Mouse (Mus musculus) hindbrain, embryonic 10.5 days (tissue): ENCODE measurements around the gene Nova2. TPM values are rescaled to one million over a fixed set of nuclear protein-coding genes. Genes with fewer than 3 reads are reported as not detected.

ENCODE experiments used
- DNase-seq: peaks from one replicate; pipeline ENCODE4 v3.0.0-alpha.2; 2017; ENCODE audit warnings: low spot score
- H3K27ac ChIP-seq: fragments of 300-500 bp; sonication (generic); 2 replicates; pipeline ENCODE4 v1.5.1; 2016; ENCODE audit warnings: mild to moderate bottlenecking, moderate library complexity
- H3K27me3 ChIP-seq: fragments of 300-500 bp; sonication (generic); 2 replicates; pipeline ENCODE4 v1.6.1; 2016; ENCODE audit warnings: mild to moderate bottlenecking; ENCODE audit not compliant: poor library complexity, insufficient read depth, severe bottlenecking
- H3K36me3 ChIP-seq: fragments of 300-500 bp; sonication (generic); 2 replicates; pipeline ENCODE4 v1.6.1; 2016; ENCODE audit warnings: mild to moderate bottlenecking, moderate library complexity
- H3K4me1 ChIP-seq: fragments of 300-500 bp; sonication (generic); replicated peaks from 2 replicates; pipeline ENCODE4 v1.6.1; 2016; ENCODE audit warnings: mild to moderate bottlenecking
- H3K4me3 ChIP-seq: fragments of 300-500 bp; sonication (generic); 2 replicates; pipeline ENCODE4 v1.5.1; 2016; ENCODE audit warnings: mild to moderate bottlenecking, moderate library complexity
- H3K9me3 ChIP-seq: fragments of 300-500 bp; sonication (generic); 2 replicates; pipeline ENCODE4 v1.6.1; 2016; ENCODE audit warnings: mild to moderate bottlenecking, moderate library complexity
- WGBS: fragments of 180-500 bp; shearing (Covaris S2); methylation state at CpG from one replicate; pipeline ENCODE4 v1.1.7; 2016; 5-methylcytosine and 5-hydroxymethylcytosine counted together
- polyA plus RNA-seq: library from polyadenylated mRNA; unstranded; fragments of >200 nt; fragmentation: Nextera tagmentation; extraction: Ambion mirVana; gene quantifications from 2 replicates; pipeline ENCODE4 v1.2.1, GENCODE M21; 2016

The Nova2 gene
- polyA plus RNA-seq, 1 experiment from 2014 or later: 7.3 TPM

DNA sequence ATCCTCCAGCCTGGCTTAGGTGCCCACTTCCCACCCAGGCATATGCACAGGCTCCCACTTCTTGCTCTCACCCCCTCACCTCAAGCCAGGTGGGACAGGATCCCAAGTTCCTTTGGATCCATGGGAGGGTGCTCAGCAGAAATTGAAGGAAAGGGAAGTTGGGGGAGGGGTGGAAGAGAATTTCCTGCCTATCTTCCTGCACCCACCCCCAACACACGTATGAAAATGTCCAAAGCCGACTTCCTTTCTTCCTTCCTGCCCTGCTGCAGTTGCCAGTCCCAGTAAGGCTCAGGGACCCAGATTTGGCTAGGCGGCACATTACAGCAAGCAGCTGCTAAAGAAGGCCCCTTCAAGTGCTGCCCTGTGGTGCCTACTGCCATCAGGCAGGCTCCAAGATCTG is 2.1 kb downstream of the Nova2 start:
- no peaks in the 10 kb centered on the region for H3K36me3 ChIP-seq
- WGBS: 56% methylated on average over 3 of the region's 3 CpGs
- peak overlapping the region; percentile 2; the same call in 1 of the 2 replicates for H3K27ac ChIP-seq
- no peak for DNase-seq
- peak overlapping the region; percentile 94 for H3K4me3 ChIP-seq
- H3K9me3 ChIP-seq: no peaks in the 10 kb centered on the region
- H3K27me3 ChIP-seq: peaks cover 20% of the 10 kb centered on the region
- peaks cover 61% of the 10 kb centered on the region for H3K4me1 ChIP-seq

GRCm38 (mm10) chr7:18942376-18942775 is 16.7 kb downstream of the Nova2 start:
- 21% methylated on average over 1 of the region's 1 CpGs for WGBS
- Histone ChIP-seq H3K36me3 (peaks cover 43% of the 10 kb centered on the region), H3K9me3 (0 out of 2 replicates have a peak, but pooled peaks cover 5% of the 10 kb centered on the region), H3K4me1 (peaks cover 55% of the 10 kb centered on the region), H3K27me3 (no peaks in the 10 kb centered on the region; the same call in 1 of the 2 replicates), H3K4me3 (peak overlapping the region; percentile 27), H3K27ac (peak overlapping the region; percentile 88)
- peak; percentile 72 for DNase-seq

- DNase-seq: no peak
- no peaks in the 10 kb centered on the region; the same call in 1 of the 2 replicates for H3K27me3 ChIP-seq
- peaks cover 48% of the 10 kb centered on the region for H3K36me3 ChIP-seq
- H3K27ac ChIP-seq: peak overlapping the region; percentile 88
- H3K4me3 ChIP-seq: peak overlapping the region; percentile 27; the same call in 1 of the 2 replicates
- WGBS: 55% methylated on average over 9 of the region's 9 CpGs
- peaks cover 59% of the 10 kb centered on the region for H3K4me1 ChIP-seq
- 0 out of 2 replicates have a peak, but pooled peaks cover 3% of the 10 kb centered on the region for H3K9me3 ChIP-seq
These were observed 17.1 kb downstream of the Nova2 start for GRCm38 (mm10) chr7:18942815-18943214.

DNA sequence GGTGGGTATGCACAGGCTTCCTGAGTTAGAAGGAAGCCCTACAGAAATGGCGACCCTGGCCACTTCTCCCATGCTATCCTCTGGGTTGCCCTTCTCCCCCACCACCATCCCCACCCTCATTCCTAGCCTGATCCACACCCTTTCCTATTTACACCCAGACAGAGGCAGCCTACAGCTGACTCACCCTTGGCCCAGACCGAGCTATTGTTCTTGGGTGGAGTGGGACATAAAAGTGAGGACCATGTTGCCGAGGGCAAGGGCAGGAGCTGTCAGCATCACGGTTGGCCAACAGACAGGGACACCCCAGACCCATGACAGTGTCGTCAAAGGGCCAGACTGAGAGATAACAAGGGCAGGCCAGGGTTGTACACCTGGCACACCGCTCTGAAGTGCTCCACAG is 22.5 kb downstream of the Nova2 start:
- 65% methylated on average over 6 of the region's 6 CpGs for WGBS
- DNase-seq: no peak
- peak overlapping the region; percentile 89 for H3K27ac ChIP-seq
- H3K9me3 ChIP-seq: 0 out of 2 replicates have a peak, but pooled peaks cover 3% of the 10 kb centered on the region
- no peak overlapping the region for H3K4me3 ChIP-seq
- H3K4me1 ChIP-seq: peaks cover 60% of the 10 kb centered on the region
- peaks cover 60% of the 10 kb centered on the region for H3K36me3 ChIP-seq
- no peaks in the 10 kb centered on the region; the same call in 1 of the 2 replicates for H3K27me3 ChIP-seq

- Histone ChIP-seq H3K36me3 (peaks cover 65% of the 10 kb centered on the region), H3K9me3 (0 out of 2 replicates have a peak, but pooled peaks cover 3% of the 10 kb centered on the region), H3K4me3 (peak overlapping the region; percentile 26), H3K27ac (peak overlapping the region; percentile 89), H3K27me3 (no peaks in the 10 kb centered on the region), H3K4me1 (peaks cover 46% of the 10 kb centered on the region)
- DNase-seq: peak; percentile 92
- WGBS: 22% methylated on average over 12 of the region's 12 CpGs
These were observed 24.3 kb downstream of the Nova2 start for GRCm38 (mm10) chr7:18949781-18950522.

DNA sequence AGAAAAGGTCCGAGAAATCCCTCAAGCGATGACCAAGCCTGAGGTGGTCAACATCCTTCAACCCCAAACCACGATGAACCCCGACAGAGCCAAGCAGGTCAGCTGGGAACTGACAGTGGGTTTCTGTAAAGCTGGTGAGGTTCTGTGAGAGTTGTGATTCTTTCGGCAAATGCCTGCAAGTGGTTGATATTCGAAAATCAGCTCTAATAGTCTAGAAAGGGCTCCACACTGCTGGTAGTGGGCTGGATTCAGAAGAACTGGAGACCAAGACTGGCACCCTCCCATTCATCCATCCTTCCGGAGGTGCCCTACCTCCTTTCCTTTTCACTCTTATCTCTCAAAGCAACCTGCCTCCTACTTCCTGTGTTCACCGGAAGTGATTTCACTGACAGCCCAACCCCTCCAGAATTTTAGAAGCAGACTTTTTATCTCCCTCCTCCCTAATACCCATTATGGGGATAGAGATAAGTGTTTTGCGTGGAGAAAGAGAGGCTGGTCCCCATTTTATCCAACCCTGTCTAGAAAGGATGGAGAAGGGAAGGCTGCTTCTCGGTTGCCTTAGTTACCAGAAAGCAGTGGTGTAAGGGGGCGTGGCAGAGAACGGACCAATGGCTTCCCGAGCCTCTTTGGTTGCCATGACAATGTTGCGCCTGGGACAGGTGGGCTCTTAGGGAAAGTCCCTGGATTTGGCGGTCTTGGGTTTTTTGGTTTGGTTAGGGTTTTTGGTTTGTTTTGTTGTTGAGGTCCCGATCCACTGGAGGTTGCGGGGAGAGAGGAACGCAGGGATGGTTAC is 25.0 kb downstream of the Nova2 start:
- Histone ChIP-seq H3K36me3 (peaks cover 65% of the 10 kb centered on the region), H3K4me3 (peak overlapping the region; percentile 26)

DNA sequence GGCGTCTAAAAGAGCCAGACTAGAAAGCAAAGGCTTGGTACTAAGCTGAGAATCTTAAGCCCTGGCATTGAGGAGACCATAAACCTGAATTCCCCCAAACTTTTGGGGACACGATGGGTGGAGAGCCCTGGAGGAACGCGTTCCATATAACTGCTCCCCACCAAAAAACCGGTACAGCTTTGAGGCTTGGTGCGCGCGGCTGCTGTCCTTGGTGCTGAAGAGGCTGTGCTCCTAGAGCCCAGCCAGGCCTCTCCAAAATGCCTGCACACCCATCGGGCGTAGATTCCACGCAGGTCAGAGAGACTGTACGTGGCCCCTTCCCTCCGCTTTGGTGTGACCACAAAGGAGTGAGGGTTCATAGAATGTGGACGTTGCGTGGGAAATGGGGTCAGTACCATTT is 25.7 kb downstream of the Nova2 start:
- H3K27me3 ChIP-seq: peaks cover 10% of the 10 kb centered on the region
- no peaks in the 10 kb centered on the region for H3K9me3 ChIP-seq
- peak overlapping the region; percentile 89; the same call in 1 of the 2 replicates for H3K27ac ChIP-seq
- H3K4me3 ChIP-seq: peak overlapping the region; percentile 26
- DNase-seq: peak; percentile 63
- H3K4me1 ChIP-seq: peaks cover 49% of the 10 kb centered on the region
- 14% methylated on average over 15 of the region's 15 CpGs for WGBS
- peaks cover 67% of the 10 kb centered on the region for H3K36me3 ChIP-seq

More for the DNA sequence above, 25.0 kb downstream of the Nova2 start:
- Histone ChIP-seq H3K27me3 (peaks cover 4% of the 10 kb centered on the region), H3K9me3 (no peaks in the 10 kb centered on the region), H3K4me1 (peaks cover 46% of the 10 kb centered on the region), H3K27ac (peak overlapping the region; percentile 89)
- DNase-seq: peak; percentile 70
- WGBS: 18% methylated on average over 18 of the region's 18 CpGs

DNA sequence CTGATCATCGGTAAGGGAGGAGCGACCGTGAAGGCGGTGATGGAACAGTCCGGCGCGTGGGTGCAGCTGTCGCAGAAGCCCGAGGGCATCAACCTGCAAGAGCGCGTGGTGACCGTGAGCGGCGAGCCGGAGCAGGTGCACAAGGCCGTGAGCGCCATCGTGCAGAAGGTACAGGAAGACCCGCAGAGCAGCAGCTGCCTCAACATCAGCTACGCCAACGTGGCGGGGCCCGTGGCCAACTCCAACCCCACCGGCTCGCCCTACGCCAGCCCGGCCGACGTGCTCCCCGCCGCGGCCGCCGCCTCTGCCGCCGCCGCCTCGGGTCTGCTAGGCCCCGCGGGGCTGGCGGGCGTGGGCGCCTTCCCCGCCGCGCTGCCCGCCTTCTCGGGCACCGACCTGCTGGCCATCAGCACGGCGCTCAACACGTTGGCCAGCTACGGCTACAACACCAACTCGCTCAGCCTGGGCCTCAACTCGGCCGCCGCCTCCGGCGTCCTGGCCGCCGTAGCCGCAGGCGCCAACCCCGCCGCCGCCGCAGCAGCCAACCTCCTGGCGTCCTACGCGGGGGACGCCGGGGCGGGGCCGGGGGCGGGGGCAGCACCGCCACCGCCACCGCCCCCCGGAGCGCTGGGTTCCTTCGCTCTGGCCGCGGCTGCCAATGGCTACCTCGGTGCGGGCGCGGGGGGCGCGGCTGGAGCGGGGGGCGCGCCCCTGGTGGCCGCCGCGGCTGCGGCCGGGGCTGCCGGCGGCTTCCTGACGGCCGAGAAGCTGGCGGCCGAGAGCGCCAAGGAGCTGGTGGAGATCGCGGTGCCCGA is 32.1 kb downstream of the Nova2 start:
- peaks cover 63% of the 10 kb centered on the region for H3K4me1 ChIP-seq
- H3K27me3 ChIP-seq: peaks cover 71% of the 10 kb centered on the region
- peak overlapping the region; percentile 85 for H3K27ac ChIP-seq
- H3K4me3 ChIP-seq: peak overlapping the region; percentile 62
- under 1% methylated on average over 106 of the region's 107 CpGs for WGBS
- no peaks in the 10 kb centered on the region for H3K9me3 ChIP-seq
- H3K36me3 ChIP-seq: peaks cover 48% of the 10 kb centered on the region
- DNase-seq: peak; percentile 66

GRCm38 (mm10) chr7:18958384-18958766 is 32.7 kb downstream of the Nova2 start:
- no peaks in the 10 kb centered on the region for H3K9me3 ChIP-seq
- H3K36me3 ChIP-seq: peaks cover 42% of the 10 kb centered on the region
- peak overlapping the region; percentile 85 for H3K27ac ChIP-seq
- H3K4me3 ChIP-seq: peak overlapping the region; percentile 62
- peaks cover 69% of the 10 kb centered on the region for H3K4me1 ChIP-seq
- H3K27me3 ChIP-seq: peaks cover 77% of the 10 kb centered on the region
- under 1% methylated on average over 21 of the region's 21 CpGs for WGBS
- no peak for DNase-seq

GRCm38 (mm10) chr7:18959446-18959845 is 33.8 kb downstream of the Nova2 start:
- Histone ChIP-seq H3K27ac (no peak overlapping the region), H3K9me3 (no peaks in the 10 kb centered on the region), H3K4me3 (no peak overlapping the region), H3K4me1 (peaks cover 80% of the 10 kb centered on the region), H3K27me3 (peaks cover 88% of the 10 kb centered on the region), H3K36me3 (peaks cover 32% of the 10 kb centered on the region)
- DNase-seq: no peak
- 62% methylated on average over 8 of the region's 8 CpGs for WGBS

GRCm38 (mm10) chr7:18962171-18962792 is 36.6 kb downstream of the Nova2 start:
- Histone ChIP-seq H3K4me1 (peaks cover 75% of the 10 kb centered on the region), H3K27ac (peak overlapping the region; percentile 13; the same call in 1 of the 2 replicates), H3K9me3 (no peaks in the 10 kb centered on the region), H3K27me3 (peaks cover 85% of the 10 kb centered on the region), H3K36me3 (peaks cover 12% of the 10 kb centered on the region), H3K4me3 (peak overlapping the region; percentile 52)
- WGBS: under 1% methylated on average over 17 of the region's 17 CpGs
- peak; percentile 36 for DNase-seq

- peaks cover 8% of the 10 kb centered on the region for H3K36me3 ChIP-seq
- peaks cover 80% of the 10 kb centered on the region for H3K27me3 ChIP-seq
- peak; percentile 43 for DNase-seq
- peak overlapping the region; percentile 52 for H3K4me3 ChIP-seq
- H3K4me1 ChIP-seq: peaks cover 73% of the 10 kb centered on the region
- H3K27ac ChIP-seq: peak overlapping the region; percentile 13; the same call in 1 of the 2 replicates
- WGBS: 1% methylated on average over 20 of the region's 20 CpGs
- no peaks in the 10 kb centered on the region for H3K9me3 ChIP-seq
These were observed 37.1 kb downstream of the Nova2 start for GRCm38 (mm10) chr7:18962795-18963194.
